Mouse (Mus musculus): ENCODE measurements at regions not wholly inside any gene's neighbourhood (a gene's known extent, or its start where the extent isn't known, plus 50 kb on each side); places are given as distances from the start of the nearest gene placed in this dataset.

GRCm38 (mm10) chr12:12722982-12723661, 218.6 kb downstream of the Mycn start:
- H3K9ac ChIP-seq (replicated peaks): no peak overlapping the region; the same call in 1 of the 2 replicates
- no peak overlapping the region for H3K27ac ChIP-seq (replicated peaks)
- H3K4me2 ChIP-seq: peak overlapping the region; percentile 44
- no peaks in the 10 kb centered on the region for H3K36me3 ChIP-seq
- peak; percentile 54 for ATAC-seq (ENCODE audit: low FRiP score)
- WGBS: 18% methylated on average over 20 of the region's 20 CpGs
- no peaks in the 10 kb centered on the region for H3K9me3 ChIP-seq (replicated peaks)
- peaks cover 6% of the 10 kb centered on the region; the same call in 1 of the 2 replicates for H3K27me3 ChIP-seq (replicated peaks)
- H3K4me3 ChIP-seq (replicated peaks): 0 out of 2 replicates have a peak overlapping the region, but pooled peaks have one; percentile 1
- peaks cover 25% of the 10 kb centered on the region for H3K4me1 ChIP-seq

- H3K9ac ChIP-seq (replicated peaks): no peak overlapping the region
- no peaks in the 10 kb centered on the region for H3K27me3 ChIP-seq (replicated peaks)
- H3K27ac ChIP-seq (replicated peaks): no peak overlapping the region
- no peaks in the 10 kb centered on the region for H3K36me3 ChIP-seq
- H3K4me1 ChIP-seq: no peaks in the 10 kb centered on the region
- no peaks in the 10 kb centered on the region for H3K9me3 ChIP-seq (replicated peaks)
- no peak overlapping the region for H3K4me3 ChIP-seq (replicated peaks)
- 89% methylated on average over 9 of the region's 9 CpGs for WGBS
- no peak for ATAC-seq (ENCODE audit: low FRiP score)
- no peak overlapping the region for H3K4me2 ChIP-seq
These were observed 225.0 kb downstream of the Mycn start for GRCm38 (mm10) chr12:12716691-12717090.

- Histone ChIP-seq H3K27ac (replicated peaks) (no peak overlapping the region), H3K36me3 (no peaks in the 10 kb centered on the region), H3K9ac (replicated peaks) (no peak overlapping the region), H3K4me3 (replicated peaks) (no peak overlapping the region), H3K27me3 (replicated peaks) (no peaks in the 10 kb centered on the region), H3K9me3 (replicated peaks) (no peaks in the 10 kb centered on the region), H3K4me2 (no peak overlapping the region), H3K4me1 (no peaks in the 10 kb centered on the region)
- 84% methylated on average over 7 of the region's 7 CpGs for whole genome bisulfite sequencing
- no peak for ATAC-seq (ENCODE audit: low FRiP score)
These were observed 225.6 kb downstream of the Mycn start for GRCm38 (mm10) chr12:12715956-12716669.

- Histone ChIP-seq H3K4me1 (no peaks in the 10 kb centered on the region), H3K4me2 (no peak overlapping the region), H3K9me3 (replicated peaks) (no peaks in the 10 kb centered on the region), H3K4me3 (replicated peaks) (no peak overlapping the region), H3K36me3 (no peaks in the 10 kb centered on the region), H3K27me3 (replicated peaks) (no peaks in the 10 kb centered on the region), H3K27ac (replicated peaks) (no peak overlapping the region), H3K9ac (replicated peaks) (no peak overlapping the region)
- 71% methylated on average over 4 of the region's 4 CpGs for WGBS
- ATAC-seq (ENCODE audit: low FRiP score): no peak
These were observed 226.2 kb downstream of the Mycn start for GRCm38 (mm10) chr12:12715528-12715927.

- no peak for ATAC-seq (ENCODE audit: low FRiP score)
- WGBS: 24% methylated on average over 6 of the region's 6 CpGs
- Histone ChIP-seq H3K9me3 (replicated peaks) (no peaks in the 10 kb centered on the region), H3K36me3 (no peaks in the 10 kb centered on the region), H3K4me2 (no peak overlapping the region), H3K4me1 (peaks cover 16% of the 10 kb centered on the region), H3K4me3 (replicated peaks) (no peak overlapping the region), H3K27me3 (replicated peaks) (no peaks in the 10 kb centered on the region), H3K27ac (replicated peaks) (no peak overlapping the region), H3K9ac (replicated peaks) (no peak overlapping the region)
These were observed 231.5 kb downstream of the Mycn start for GRCm38 (mm10) chr12:12710184-12710609.

GRCm38 (mm10) chr12:12708954-12709523, 232.7 kb downstream of the Mycn start:
- WGBS: 10% methylated on average over 14 of the region's 14 CpGs
- H3K9ac ChIP-seq (replicated peaks): no peak overlapping the region

GRCm38 (mm10) chr12:12706326-12706920, 235.3 kb downstream of the Mycn start:
- Histone ChIP-seq H3K9me3 (replicated peaks) (no peaks in the 10 kb centered on the region), H3K9ac (replicated peaks) (no peak overlapping the region), H3K27ac (replicated peaks) (peak overlapping the region; percentile 19; the same call in 1 of the 2 replicates), H3K4me2 (no peak overlapping the region), H3K4me3 (replicated peaks) (no peak overlapping the region), H3K27me3 (replicated peaks) (no peaks in the 10 kb centered on the region), H3K4me1 (peaks cover 16% of the 10 kb centered on the region), H3K36me3 (no peaks in the 10 kb centered on the region)
- WGBS: 61% methylated on average over 14 of the region's 14 CpGs
- ATAC-seq (ENCODE audit: low FRiP score): peak; percentile 29; the same call in 1 of the 2 replicates

More at GRCm38 (mm10) chr12:12708954-12709523, 232.7 kb downstream of the Mycn start:
- Histone ChIP-seq H3K4me1 (peaks cover 16% of the 10 kb centered on the region), H3K4me3 (replicated peaks) (no peak overlapping the region), H3K27me3 (replicated peaks) (no peaks in the 10 kb centered on the region), H3K9me3 (replicated peaks) (no peaks in the 10 kb centered on the region), H3K4me2 (peak overlapping the region; percentile 13), H3K27ac (replicated peaks) (peak overlapping the region; percentile 33; the same call in 1 of the 2 replicates), H3K36me3 (no peaks in the 10 kb centered on the region)
- ATAC-seq (ENCODE audit: low FRiP score): peak; percentile 57; the same call in 1 of the 2 replicates

GRCm38 (mm10) chr12:12701735-12702134, 240.0 kb downstream of the Mycn start:
- ATAC-seq (ENCODE audit: low FRiP score): no peak
- peaks cover 3% of the 10 kb centered on the region; the same call in 1 of the 2 replicates for H3K4me1 ChIP-seq
- WGBS: 42% methylated on average over 3 of the region's 3 CpGs
- no peak overlapping the region for H3K4me2 ChIP-seq
- H3K4me3 ChIP-seq (replicated peaks): no peak overlapping the region
- H3K9me3 ChIP-seq (replicated peaks): no peaks in the 10 kb centered on the region
- no peak overlapping the region for H3K9ac ChIP-seq (replicated peaks)
- no peaks in the 10 kb centered on the region for H3K36me3 ChIP-seq
- no peaks in the 10 kb centered on the region for H3K27me3 ChIP-seq (replicated peaks)
- H3K27ac ChIP-seq (replicated peaks): no peak overlapping the region

- Histone ChIP-seq H3K36me3 (no peaks in the 10 kb centered on the region), H3K9ac (replicated peaks) (no peak overlapping the region), H3K4me3 (replicated peaks) (no peak overlapping the region), H3K27me3 (replicated peaks) (no peaks in the 10 kb centered on the region), H3K9me3 (replicated peaks) (no peaks in the 10 kb centered on the region), H3K27ac (replicated peaks) (no peak overlapping the region), H3K4me1 (no peaks in the 10 kb centered on the region), H3K4me2 (no peak overlapping the region)
- ATAC-seq (ENCODE audit: low FRiP score): no peak
- WGBS: 85% methylated on average over 7 of the region's 7 CpGs
These were observed 240.6 kb downstream of the Mycn start for GRCm38 (mm10) chr12:12701060-12701667.

- H3K27me3 ChIP-seq (replicated peaks): no peaks in the 10 kb centered on the region
- H3K9ac ChIP-seq (replicated peaks): 0 out of 2 replicates have a peak overlapping the region, but pooled peaks have one; percentile 10
- no peaks in the 10 kb centered on the region for H3K9me3 ChIP-seq (replicated peaks)
- ATAC-seq (ENCODE audit: low FRiP score): peak; percentile 43; the same call in 1 of the 2 replicates
- H3K27ac ChIP-seq (replicated peaks): no peak overlapping the region
- no peaks in the 10 kb centered on the region for H3K36me3 ChIP-seq
- H3K4me2 ChIP-seq: peak overlapping the region; percentile 38
- no peak overlapping the region for H3K4me3 ChIP-seq (replicated peaks)
- H3K4me1 ChIP-seq: peaks cover 12% of the 10 kb centered on the region
- 12% methylated on average over 29 of the region's 29 CpGs for WGBS
These were observed 247.6 kb downstream of the Mycn start for GRCm38 (mm10) chr12:12693838-12694777.
